24 mouse cellular contexts compared by ENCODE assay signal in the genomic region with DNA sequence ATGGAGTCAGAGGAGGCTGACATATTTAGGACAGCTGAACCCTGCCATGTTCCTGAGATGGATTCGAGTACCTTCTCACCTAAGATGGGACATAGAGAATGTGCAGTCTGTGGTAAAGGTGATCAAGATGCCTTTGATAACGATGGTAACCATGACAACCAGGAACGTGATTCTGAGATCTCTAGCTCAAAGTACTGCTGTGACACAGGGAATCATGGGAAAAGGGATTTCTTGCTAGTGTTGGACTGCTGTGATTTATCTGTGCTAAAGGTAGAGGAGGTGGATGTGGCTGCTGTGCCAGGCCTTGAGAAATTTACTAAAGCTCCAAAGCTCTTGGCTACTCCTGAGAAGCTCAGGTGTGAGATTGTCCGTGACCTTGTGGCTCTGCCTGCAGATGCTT. TPM values are rescaled to one million over a fixed set of nuclear protein-coding genes. Genes with fewer than 3 reads are reported as not detected.
DNase-seq lines count a peak whose midpoint lies in the region; ATAC-seq and TF ChIP-seq lines count a peak whose summit lies in the region.
"Had no signal": no experiment of that assay in that cellular context is flagged by ENCODE, and none has a peak within 500 bp of the region (broad histone marks: within the 10 kb centered on the region; RNA-seq: fewer than 3 reads in every experiment).

No protein-coding gene starts in this region.

- H3K4me3 ChIP-seq in forebrain, embryonic 15.5 days: no peak overlapping the region
- no peak overlapping the region for H3K4me3 ChIP-seq in forebrain, embryonic 12.5 days (replicated peaks)
- H3K4me3 ChIP-seq in midbrain, embryonic 14.5 days (replicated peaks; ENCODE audit: low read depth, low read length): no peak overlapping the region
- no peak overlapping the region for H3K4me3 ChIP-seq in midbrain, embryonic 13.5 days (replicated peaks)
- no peak overlapping the region for H3K4me3 ChIP-seq in cortical plate, adult 2 months (ENCODE audit: insufficient read depth, low read length)
- H3K4me3 ChIP-seq in neural tube, embryonic 15.5 days (replicated peaks): no peak overlapping the region
- H3K4me3 ChIP-seq in intestine, embryonic 15.5 days (replicated peaks): no peak overlapping the region
- H3K4me3 ChIP-seq: embryonic facial prominence, embryonic 12.5 days; erythroblast, embryonic 14.5 days; heart, embryonic 10.5 days; layer of hippocampus, adult 2 months; limb, embryonic 15.5 days; liver, embryonic 15.5 days; midbrain, embryonic 12.5 days had no signal

- 0 out of 2 replicates have a peak, but pooled peaks have one; percentile 38 for ATAC-seq in forebrain, embryonic 15.5 days (replicated peaks)
- no peak for ATAC-seq in forebrain, embryonic 12.5 days (ENCODE audit: low FRiP score)
- ATAC-seq in midbrain, embryonic 14.5 days (ENCODE audit: low FRiP score, low TSS enrichment): no peak
- ATAC-seq in midbrain, embryonic 13.5 days: no peak
- 0 out of 2 replicates have a peak, but pooled peaks have one; percentile 9 for ATAC-seq in neural tube, embryonic 15.5 days (ENCODE audit: low FRiP score)
- ATAC-seq in intestine, embryonic 15.5 days: no peak

- peak; percentile 40 for DNase-seq in midbrain, embryonic 14.5 days
- DNase-seq: cerebellum, adult 9-10 months; gastrocnemius, postnatal 14 days; kidney, adult 2 months; kidney, postnatal 14 days; layer of hippocampus, postnatal 36 days; right cerebral cortex, postnatal 14 days; spleen, adult 18-20 months; thymus, postnatal 36 days had no signal

- H3K9me3 ChIP-seq in forebrain, embryonic 15.5 days: no peaks in the 10 kb centered on the region
- no peaks in the 10 kb centered on the region for H3K9me3 ChIP-seq in forebrain, embryonic 12.5 days
- H3K9me3 ChIP-seq in midbrain, embryonic 14.5 days (ENCODE audit: control insufficient read depth, low read length): no peaks in the 10 kb centered on the region
- H3K9me3 ChIP-seq in midbrain, embryonic 13.5 days: no peaks in the 10 kb centered on the region
- H3K9me3 ChIP-seq in neural tube, embryonic 15.5 days (replicated peaks): no peaks in the 10 kb centered on the region
- H3K9me3 ChIP-seq in intestine, embryonic 15.5 days: no peaks in the 10 kb centered on the region
- H3K9me3 ChIP-seq: embryonic facial prominence, embryonic 12.5 days; G1E; heart, embryonic 10.5 days; limb, embryonic 15.5 days; liver, embryonic 15.5 days; midbrain, embryonic 12.5 days had no signal

- H3K4me1 ChIP-seq in forebrain, embryonic 15.5 days: peaks cover 5% of the 10 kb centered on the region
- no peaks in the 10 kb centered on the region; the same call in 1 of the 2 replicates for H3K4me1 ChIP-seq in forebrain, embryonic 12.5 days
- peaks cover 4% of the 10 kb centered on the region; the same call in 1 of the 2 replicates for H3K4me1 ChIP-seq in midbrain, embryonic 14.5 days (ENCODE audit: control insufficient read depth, insufficient read depth, low read length)
- peaks cover 18% of the 10 kb centered on the region; the same call in 1 of the 2 replicates for H3K4me1 ChIP-seq in midbrain, embryonic 13.5 days (replicated peaks)
- peaks cover 11% of the 10 kb centered on the region for H3K4me1 ChIP-seq in cortical plate, adult 2 months (ENCODE audit: control insufficient read depth, insufficient read depth, low read length)
- peaks cover 22% of the 10 kb centered on the region for H3K4me1 ChIP-seq in neural tube, embryonic 15.5 days
- H3K4me1 ChIP-seq in intestine, embryonic 15.5 days (replicated peaks): no peaks in the 10 kb centered on the region
- H3K4me1 ChIP-seq: liver, embryonic 15.5 days; midbrain, embryonic 12.5 days had no signal

- WGBS in forebrain, embryonic 15.5 days: 63% methylated on average over 4 of the region's 4 CpGs
- 66% methylated on average over 4 of the region's 4 CpGs for WGBS in forebrain, embryonic 12.5 days
- 72% methylated on average over 4 of the region's 4 CpGs for WGBS in midbrain, embryonic 14.5 days
- 79% methylated on average over 4 of the region's 4 CpGs for WGBS in midbrain, embryonic 13.5 days
- 70% methylated on average over 4 of the region's 4 CpGs for WGBS in neural tube, embryonic 15.5 days
- WGBS in intestine, embryonic 15.5 days: 76% methylated on average over 4 of the region's 4 CpGs

- no peak overlapping the region for H3K27ac ChIP-seq in forebrain, embryonic 15.5 days (replicated peaks)
- H3K27ac ChIP-seq in forebrain, embryonic 12.5 days: no peak overlapping the region
- H3K27ac ChIP-seq in midbrain, embryonic 14.5 days (replicated peaks; ENCODE audit: low read depth, low read length): no peak overlapping the region; the same call in 1 of the 2 replicates
- no peak overlapping the region for H3K27ac ChIP-seq in midbrain, embryonic 13.5 days
- H3K27ac ChIP-seq in cortical plate, adult 2 months (ENCODE audit: insufficient read depth, low read length): peak overlapping the region; percentile 42
- 0 out of 2 replicates have a peak overlapping the region, but pooled peaks have one; percentile 48 for H3K27ac ChIP-seq in neural tube, embryonic 15.5 days (replicated peaks)
- no peak overlapping the region for H3K27ac ChIP-seq in intestine, embryonic 15.5 days
- H3K27ac ChIP-seq: embryonic facial prominence, embryonic 12.5 days; heart, embryonic 10.5 days; layer of hippocampus, adult 2 months; limb, embryonic 15.5 days; liver, embryonic 15.5 days; macrophage; midbrain, embryonic 12.5 days had no signal

- no peak overlapping the region for H3K9ac ChIP-seq in forebrain, embryonic 15.5 days (replicated peaks)
- H3K9ac ChIP-seq in forebrain, embryonic 12.5 days: no peak overlapping the region
- no peak overlapping the region for H3K9ac ChIP-seq in midbrain, embryonic 14.5 days (replicated peaks; ENCODE audit: low read length)
- H3K9ac ChIP-seq in midbrain, embryonic 13.5 days (replicated peaks): no peak overlapping the region
- H3K9ac ChIP-seq in neural tube, embryonic 15.5 days (replicated peaks): no peak overlapping the region
- H3K9ac ChIP-seq in intestine, embryonic 15.5 days: no peak overlapping the region
- H3K9ac ChIP-seq: embryonic facial prominence, embryonic 12.5 days; limb, embryonic 15.5 days; liver, embryonic 15.5 days; midbrain, embryonic 12.5 days had no signal

- TF ChIP-seq POLR2A in cortical plate, adult 2 months (IDR thresholded peaks at IDR 0.05; ENCODE audit: extremely low read depth, insufficient read depth, low read length): no peak

- no peaks in the 10 kb centered on the region for H3K27me3 ChIP-seq in forebrain, embryonic 15.5 days
- H3K27me3 ChIP-seq in forebrain, embryonic 12.5 days: no peaks in the 10 kb centered on the region
- no peaks in the 10 kb centered on the region for H3K27me3 ChIP-seq in midbrain, embryonic 14.5 days (ENCODE audit: control insufficient read depth, insufficient read depth, low read length)
- no peaks in the 10 kb centered on the region for H3K27me3 ChIP-seq in midbrain, embryonic 13.5 days
- H3K27me3 ChIP-seq in neural tube, embryonic 15.5 days (replicated peaks): no peaks in the 10 kb centered on the region
- no peaks in the 10 kb centered on the region for H3K27me3 ChIP-seq in intestine, embryonic 15.5 days (replicated peaks)
- H3K27me3 ChIP-seq: embryonic facial prominence, embryonic 12.5 days; limb, embryonic 15.5 days; liver, embryonic 15.5 days; midbrain, embryonic 12.5 days had no signal

- H3K36me3 ChIP-seq in forebrain, embryonic 15.5 days: no peaks in the 10 kb centered on the region
- no peaks in the 10 kb centered on the region for H3K36me3 ChIP-seq in forebrain, embryonic 12.5 days (replicated peaks)
- no peaks in the 10 kb centered on the region for H3K36me3 ChIP-seq in midbrain, embryonic 14.5 days (ENCODE audit: control insufficient read depth, insufficient read depth, low read length)
- H3K36me3 ChIP-seq in midbrain, embryonic 13.5 days: no peaks in the 10 kb centered on the region
- no peaks in the 10 kb centered on the region for H3K36me3 ChIP-seq in neural tube, embryonic 15.5 days
- no peaks in the 10 kb centered on the region for H3K36me3 ChIP-seq in intestine, embryonic 15.5 days
- H3K36me3 ChIP-seq: embryonic facial prominence, embryonic 12.5 days; heart, embryonic 10.5 days; limb, embryonic 15.5 days; liver, embryonic 15.5 days; midbrain, embryonic 12.5 days had no signal

- TF ChIP-seq CTCF in cortical plate, adult 2 months (IDR thresholded peaks at IDR 0.05; ENCODE audit: extremely low read depth, insufficient read depth, low read length): no peak

- H3K4me2 ChIP-seq in forebrain, embryonic 15.5 days (replicated peaks): no peak overlapping the region
- H3K4me2 ChIP-seq in forebrain, embryonic 12.5 days: no peak overlapping the region
- no peak overlapping the region for H3K4me2 ChIP-seq in midbrain, embryonic 14.5 days (ENCODE audit: low read length)
- H3K4me2 ChIP-seq in midbrain, embryonic 13.5 days (replicated peaks): no peak overlapping the region
- no peak overlapping the region for H3K4me2 ChIP-seq in neural tube, embryonic 15.5 days
- H3K4me2 ChIP-seq in intestine, embryonic 15.5 days (replicated peaks): no peak overlapping the region
- H3K4me2 ChIP-seq: embryonic facial prominence, embryonic 12.5 days; limb, embryonic 15.5 days; liver, embryonic 15.5 days; midbrain, embryonic 12.5 days had no signal

RNA-seq across cellular contexts. Expression of a gene that starts 50.7 kb away (rescaled TPM):
- polyA plus RNA-seq in forebrain, embryonic 15.5 days (2015; fragmentation: Nextera tagmentation; extraction: Ambion mirVana): 25.5 and 30.9 TPM in 2 replicates
- 30.7 and 34.3 TPM in 2 replicates for polyA plus RNA-seq in forebrain, embryonic 12.5 days (2016; fragmentation: Nextera tagmentation; extraction: Ambion mirVana)
- 23.0 and 32.0 TPM in 2 replicates for polyA plus RNA-seq in midbrain, embryonic 14.5 days (2014; fragmentation: Nextera tagmentation; extraction: Ambion mirVana)
- 28.4 and 28.6 TPM in 2 replicates for polyA plus RNA-seq in midbrain, embryonic 13.5 days (2015; fragmentation: Nextera tagmentation; extraction: Ambion mirVana)
- polyA plus RNA-seq in cortical plate, adult 2 months (2012; rRNA removed): 117 and 128 TPM in 2 replicates
- polyA plus RNA-seq in neural tube, embryonic 15.5 days (2015; fragmentation: Nextera tagmentation; extraction: Ambion mirVana): 36.1 and 55.1 TPM in 2 replicates
- 93.5 and 96.3 TPM in 2 replicates for polyA plus RNA-seq in intestine, embryonic 15.5 days (2015; fragmentation: Nextera tagmentation; extraction: Ambion mirVana)

Comparison
In these comparisons a context has a peak if more than half of its experiments do, and no peak if none do; other contexts are left out.
1. ATAC-seq: peak in forebrain, embryonic 15.5 days (single experiment) and neural tube, embryonic 15.5 days (single experiment); none in forebrain, embryonic 12.5 days (single experiment), midbrain, embryonic 14.5 days (single experiment), midbrain, embryonic 13.5 days (single experiment) and intestine, embryonic 15.5 days (single experiment).
2. H3K27ac ChIP-seq: peak in cortical plate, adult 2 months (single experiment) and neural tube, embryonic 15.5 days (single experiment); none in forebrain, embryonic 15.5 days (single experiment), forebrain, embryonic 12.5 days (single experiment), midbrain, embryonic 14.5 days (single experiment), midbrain, embryonic 13.5 days (single experiment) and intestine, embryonic 15.5 days (single experiment).